Mouse (Mus musculus) midbrain, embryonic 13.5 days (tissue): ENCODE measurements around the gene Hmgb1. TPM values are rescaled to one million over a fixed set of nuclear protein-coding genes. Genes with fewer than 3 reads are reported as not detected.

ENCODE experiments used
- ATAC-seq: fragments of 200-750 bp; cut with Nextera tagmentation; 2 replicates; pipeline ENCODE4 v1.8.0; 2017; ENCODE audit warnings: mild to moderate bottlenecking, moderate TSS enrichment, moderate library complexity
- H3K27ac ChIP-seq: fragments of 300-500 bp; sonication (generic); 2 replicates; pipeline ENCODE4 v1.5.1; 2015; ENCODE audit warnings: inconsistent platforms, mild to moderate bottlenecking, moderate library complexity
- H3K27me3 ChIP-seq: fragments of 300-500 bp; sonication (generic); 2 replicates; pipeline ENCODE4 v1.6.1; 2015; ENCODE audit warnings: mild to moderate bottlenecking, inconsistent platforms
- H3K36me3 ChIP-seq: fragments of 300-500 bp; sonication (generic); 2 replicates; pipeline ENCODE4 v1.6.1; 2015; ENCODE audit warnings: mild to moderate bottlenecking, inconsistent platforms
- H3K4me1 ChIP-seq: fragments of 300-500 bp; sonication (generic); replicated peaks from 2 replicates; pipeline ENCODE4 v1.6.1; 2015; ENCODE audit warnings: inconsistent platforms
- H3K4me2 ChIP-seq: fragments of 300-500 bp; sonication (generic); replicated peaks from 2 replicates; pipeline ENCODE4 v1.6.1; 2015; ENCODE audit warnings: moderate library complexity, mild to moderate bottlenecking, inconsistent platforms
- H3K4me3 ChIP-seq: fragments of 300-500 bp; sonication (generic); replicated peaks from 2 replicates; pipeline ENCODE4 v1.5.1; 2015; ENCODE audit warnings: mild to moderate bottlenecking, inconsistent platforms
- H3K9ac ChIP-seq: fragments of 300-500 bp; sonication (generic); replicated peaks from 2 replicates; pipeline ENCODE4 v1.6.1; 2015; ENCODE audit warnings: mild to moderate bottlenecking, inconsistent platforms
- H3K9me3 ChIP-seq: fragments of 300-500 bp; sonication (generic); 2 replicates; pipeline ENCODE4 v1.6.1; 2016; ENCODE audit warnings: mild to moderate bottlenecking, inconsistent platforms
- WGBS: fragments of 180-500 bp; shearing (Covaris S2); methylation state at CpG from one replicate; pipeline ENCODE4 v1.1.7; 2015; 5-methylcytosine and 5-hydroxymethylcytosine counted together
- polyA plus RNA-seq: library from polyadenylated mRNA; unstranded; fragments of >200 nt; fragmentation: Nextera tagmentation; extraction: Ambion mirVana; gene quantifications from 2 replicates; pipeline ENCODE4 v1.2.1, GENCODE M21; 2015

Hmgb1 gene
- polyA plus RNA-seq, 1 experiment from 2014 or later = 1,097 TPM

DNA sequence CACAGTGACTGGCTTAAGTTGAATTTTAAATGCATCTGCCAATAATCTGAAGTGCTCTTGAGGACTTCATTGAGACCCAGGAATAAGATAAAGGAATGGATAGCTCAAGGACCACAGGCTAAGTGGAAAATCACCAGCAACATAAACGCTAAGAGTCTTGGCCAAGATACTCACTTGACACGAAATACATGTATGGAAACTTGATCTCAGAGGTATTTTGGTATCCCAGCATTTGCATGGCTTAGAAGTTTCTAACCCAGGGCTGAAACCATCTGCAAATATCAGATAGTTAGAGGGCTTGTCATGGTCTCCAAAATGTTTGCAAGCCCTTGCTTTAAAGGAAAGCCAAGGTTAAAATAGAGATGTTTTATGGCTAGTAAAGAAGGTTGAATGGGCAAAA is 94.4 kb downstream of the Hmgb1 start:
- no peaks in the 10 kb centered on the region; the same call in 1 of the 2 replicates for H3K27me3 ChIP-seq
- ATAC-seq = no peak
- H3K4me1 ChIP-seq = no peaks in the 10 kb centered on the region

DNA sequence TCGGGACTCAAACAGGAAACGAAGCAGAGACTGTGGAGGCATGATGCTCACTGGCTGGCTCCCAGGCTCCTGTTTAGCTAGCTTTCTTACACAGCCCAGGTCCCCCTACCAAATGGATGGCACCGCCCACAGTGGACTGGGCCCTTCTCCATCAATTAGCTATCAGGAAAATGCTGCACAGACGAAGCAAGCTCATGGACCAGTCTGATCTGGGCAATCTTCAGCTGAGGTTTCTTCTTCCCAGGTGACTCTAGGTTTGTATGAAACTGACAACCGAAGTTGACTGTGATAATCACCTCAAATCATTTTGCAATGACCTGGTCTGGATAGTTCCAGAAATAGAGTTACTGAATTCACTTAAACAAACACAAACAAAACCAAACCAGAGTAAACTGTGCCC is 94.8 kb downstream of the Hmgb1 start:
- Histone ChIP-seq H3K36me3 (no peaks in the 10 kb centered on the region), H3K4me3 (no peak overlapping the region), H3K9me3 (no peaks in the 10 kb centered on the region), H3K27me3 (no peaks in the 10 kb centered on the region; the same call in 1 of the 2 replicates), H3K4me1 (no peaks in the 10 kb centered on the region), H3K9ac (no peak overlapping the region), H3K4me2 (no peak overlapping the region), H3K27ac (no peak overlapping the region)
- 93% methylated on average over 5 of the region's 5 CpGs for WGBS
- ATAC-seq = no peak

More for the DNA sequence above, 94.4 kb downstream of the Hmgb1 start:
- Histone ChIP-seq H3K4me3 (no peak overlapping the region), H3K4me2 (no peak overlapping the region), H3K36me3 (no peaks in the 10 kb centered on the region), H3K27ac (no peak overlapping the region), H3K9ac (no peak overlapping the region), H3K9me3 (no peaks in the 10 kb centered on the region)
- WGBS = 74% methylated on average over 2 of the region's 2 CpGs

DNA sequence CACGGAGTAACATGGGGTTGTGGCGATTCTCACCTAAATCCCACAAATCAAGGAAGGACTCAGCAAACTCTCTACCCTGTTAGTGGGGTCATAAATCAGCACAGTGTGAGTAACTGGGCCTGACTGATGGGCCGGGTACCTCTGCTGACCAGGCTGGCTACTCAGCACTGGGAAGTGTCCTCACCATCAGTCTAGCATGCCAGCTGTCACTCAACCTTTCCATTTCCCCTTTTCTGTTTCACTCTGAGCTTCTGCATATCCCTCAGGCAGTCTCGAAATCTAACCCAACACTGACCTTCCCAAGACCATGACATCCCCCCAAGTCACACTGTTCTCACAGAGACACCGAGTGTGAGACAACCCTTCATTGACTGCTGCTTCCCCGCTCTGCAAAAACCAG is 95.4 kb downstream of the Hmgb1 start:
- H3K4me3 ChIP-seq = no peak overlapping the region
- H3K4me2 ChIP-seq = no peak overlapping the region
- H3K9ac ChIP-seq = no peak overlapping the region
- H3K9me3 ChIP-seq = no peaks in the 10 kb centered on the region
- no peaks in the 10 kb centered on the region for H3K4me1 ChIP-seq
- no peak overlapping the region for H3K27ac ChIP-seq
- ATAC-seq = no peak
- H3K27me3 ChIP-seq = no peaks in the 10 kb centered on the region; the same call in 1 of the 2 replicates
- WGBS = 89% methylated on average over 6 of the region's 6 CpGs
- no peaks in the 10 kb centered on the region for H3K36me3 ChIP-seq

DNA sequence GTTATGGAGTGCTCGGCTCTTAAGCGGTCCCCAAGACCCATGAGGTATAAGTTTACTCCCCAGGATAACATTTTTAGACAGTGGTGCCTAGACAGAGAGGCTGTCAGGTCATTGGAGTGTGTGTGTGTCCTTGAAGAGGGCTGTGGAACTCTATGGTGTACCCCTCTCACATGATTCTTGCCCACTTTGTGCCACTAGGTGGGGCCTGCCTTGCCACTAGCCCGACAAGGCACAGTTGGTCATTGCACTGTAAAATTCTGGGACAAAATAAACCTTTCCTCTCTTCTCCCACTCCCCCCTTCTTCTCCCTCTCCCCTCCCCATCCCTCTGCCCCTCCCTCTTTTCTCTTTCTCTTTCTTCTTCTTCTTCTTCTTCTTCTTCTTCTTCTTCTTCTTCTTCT is 96.1 kb downstream of the Hmgb1 start:
- ATAC-seq = no peak

DNA sequence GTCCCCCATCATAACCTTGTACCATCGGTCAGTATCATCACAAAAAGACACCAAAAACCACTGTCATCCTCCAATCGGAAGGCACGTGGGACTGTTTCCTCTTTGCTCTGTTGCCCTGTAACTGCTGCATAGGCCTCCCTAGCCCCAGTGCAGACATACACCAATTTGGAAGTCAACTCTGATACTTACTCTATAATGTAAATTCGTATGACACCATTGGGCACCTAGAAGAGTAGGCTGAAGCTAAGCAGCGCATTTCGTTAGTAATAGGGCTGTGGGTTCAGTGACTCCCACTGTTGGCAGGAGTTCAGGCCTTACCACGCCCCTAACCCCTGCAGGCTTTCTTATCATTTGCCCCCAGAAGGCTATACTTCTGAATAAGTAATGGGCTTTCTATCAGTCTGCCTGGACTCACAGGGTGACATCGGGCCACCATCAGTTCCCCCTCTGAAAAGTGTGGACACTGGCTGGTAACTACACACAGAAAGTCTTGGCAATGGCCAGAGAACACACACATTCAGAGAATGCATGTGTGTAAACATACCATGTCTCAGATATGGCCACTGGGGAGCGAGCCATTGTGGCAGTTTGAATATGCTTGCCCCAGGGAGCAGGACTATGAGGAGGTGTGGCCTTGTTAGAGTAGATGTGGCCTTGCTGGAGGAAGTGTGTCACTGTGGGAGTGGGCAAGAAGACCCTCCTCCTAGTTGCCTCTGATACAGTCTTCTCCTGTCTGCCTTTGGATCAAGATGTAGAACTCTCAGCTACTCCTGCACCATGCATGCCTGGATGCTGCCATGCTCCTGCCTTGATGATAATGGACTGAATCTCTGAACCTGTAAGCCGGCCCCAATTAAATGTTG is 97.7 kb downstream of the Hmgb1 start:
- WGBS = 93% methylated on average over 10 of the region's 10 CpGs

More for the DNA sequence above, 96.1 kb downstream of the Hmgb1 start:
- Histone ChIP-seq H3K4me1 (no peaks in the 10 kb centered on the region), H3K4me2 (no peak overlapping the region), H3K9me3 (no peaks in the 10 kb centered on the region), H3K9ac (no peak overlapping the region), H3K27ac (no peak overlapping the region), H3K27me3 (no peaks in the 10 kb centered on the region), H3K4me3 (no peak overlapping the region), H3K36me3 (no peaks in the 10 kb centered on the region)
- WGBS = 80% methylated on average over 3 of the region's 3 CpGs

DNA sequence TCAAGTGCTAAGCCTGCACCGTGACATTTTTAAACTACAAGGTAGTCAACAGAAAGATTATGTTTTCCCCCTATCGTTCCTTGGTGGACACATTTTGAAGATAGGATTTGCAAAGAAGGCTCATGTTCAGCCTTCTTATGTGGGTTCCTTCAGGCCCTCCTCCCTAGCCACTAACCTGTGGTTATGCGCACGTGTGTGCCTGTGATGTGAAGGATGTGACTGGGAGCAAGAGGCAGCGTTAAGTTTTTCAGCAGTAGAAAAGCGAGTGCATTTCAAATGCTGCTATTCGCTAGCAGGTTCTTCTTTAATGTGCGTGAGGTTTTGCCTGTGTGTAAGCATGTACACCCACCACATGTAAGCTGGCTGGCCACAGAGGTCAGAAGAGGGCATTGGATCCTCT is 103.8 kb downstream of the Hmgb1 start:
- Histone ChIP-seq H3K27me3 (no peaks in the 10 kb centered on the region), H3K4me1 (no peaks in the 10 kb centered on the region; the same call in 1 of the 2 replicates), H3K9ac (no peak overlapping the region), H3K4me3 (no peak overlapping the region), H3K27ac (no peak overlapping the region), H3K36me3 (no peaks in the 10 kb centered on the region), H3K4me2 (no peak overlapping the region), H3K9me3 (no peaks in the 10 kb centered on the region)
- 94% methylated on average over 8 of the region's 8 CpGs for WGBS
- no peak for ATAC-seq

More for the DNA sequence above, 97.7 kb downstream of the Hmgb1 start:
- Histone ChIP-seq H3K4me3 (no peak overlapping the region), H3K27me3 (no peaks in the 10 kb centered on the region), H3K4me2 (no peak overlapping the region), H3K27ac (no peak overlapping the region), H3K9ac (no peak overlapping the region), H3K4me1 (no peaks in the 10 kb centered on the region), H3K36me3 (no peaks in the 10 kb centered on the region), H3K9me3 (no peaks in the 10 kb centered on the region)
- no peak for ATAC-seq

DNA sequence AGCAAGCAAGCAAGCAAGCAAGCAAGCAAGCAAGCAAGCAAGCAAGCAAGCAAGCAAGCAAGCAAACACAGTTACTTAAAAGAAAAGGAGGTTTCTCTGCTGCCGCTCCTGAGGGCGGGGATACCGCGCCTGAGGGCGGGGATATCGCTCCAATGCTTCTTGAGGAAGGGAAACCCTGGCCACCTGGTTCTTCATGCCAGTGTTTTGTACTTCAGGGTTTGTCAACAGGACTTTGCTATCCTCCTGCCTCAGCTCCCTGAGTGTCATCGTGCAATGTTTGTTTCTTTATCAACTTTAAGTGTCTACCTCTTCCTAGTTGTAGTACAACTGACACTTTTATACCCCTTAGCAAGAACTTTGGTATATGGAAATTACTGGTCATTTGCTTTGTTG is 104.5 kb downstream of the Hmgb1 start:
- no peak overlapping the region for H3K9ac ChIP-seq

DNA sequence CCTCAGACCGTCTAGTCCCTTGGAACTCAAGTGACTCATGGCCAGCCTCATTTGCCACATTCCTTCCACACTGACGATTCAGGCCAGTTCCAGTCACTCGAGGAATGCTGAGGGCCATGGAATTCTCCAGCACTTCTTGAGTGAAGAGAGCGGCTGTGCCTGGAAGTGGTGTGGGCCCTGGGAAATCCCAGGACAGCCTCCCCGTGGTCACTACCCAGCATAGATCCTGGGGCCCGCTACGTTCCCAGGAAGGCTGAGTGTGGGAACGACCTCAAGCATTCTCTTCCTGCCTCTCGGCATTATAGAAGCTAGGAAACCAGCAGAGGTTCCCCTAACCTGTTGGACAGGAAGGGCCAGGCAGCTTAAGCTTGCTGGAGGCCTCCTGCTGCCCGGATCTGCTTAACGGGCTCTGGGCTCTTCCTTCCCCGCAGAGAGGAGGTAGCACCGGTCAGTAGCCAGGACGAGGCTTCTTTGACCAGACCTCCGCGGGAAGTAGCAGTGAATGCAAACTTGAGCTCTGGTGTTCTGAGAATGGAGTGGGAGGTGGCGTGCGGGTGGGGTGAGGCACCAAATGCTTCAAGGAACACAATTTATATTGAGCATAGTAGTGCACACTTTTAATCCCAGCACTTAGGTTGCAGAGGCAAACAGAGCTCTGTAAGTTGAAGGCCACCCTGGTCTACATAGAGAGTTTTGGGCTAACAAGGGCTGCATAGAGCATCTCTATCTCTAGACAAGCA is 105.1 kb downstream of the Hmgb1 start:
- WGBS = 19% methylated on average over 18 of the region's 18 CpGs
- H3K4me2 ChIP-seq = no peak overlapping the region
- H3K4me3 ChIP-seq = no peak overlapping the region
- H3K27ac ChIP-seq = no peak overlapping the region
- H3K4me1 ChIP-seq = no peaks in the 10 kb centered on the region; the same call in 1 of the 2 replicates
- H3K9me3 ChIP-seq = peaks cover 2% of the 10 kb centered on the region; the same call in 1 of the 2 replicates
- no peaks in the 10 kb centered on the region for H3K27me3 ChIP-seq
- H3K9ac ChIP-seq = no peak overlapping the region
- H3K36me3 ChIP-seq = no peaks in the 10 kb centered on the region
- no peak for ATAC-seq

More for the DNA sequence above, 104.5 kb downstream of the Hmgb1 start:
- H3K27ac ChIP-seq = no peak overlapping the region
- H3K4me2 ChIP-seq = no peak overlapping the region
- no peak overlapping the region for H3K4me3 ChIP-seq
- no peaks in the 10 kb centered on the region for H3K36me3 ChIP-seq
- no peaks in the 10 kb centered on the region for H3K27me3 ChIP-seq
- 44% methylated on average over 7 of the region's 7 CpGs for WGBS
- H3K9me3 ChIP-seq = peaks cover 2% of the 10 kb centered on the region; the same call in 1 of the 2 replicates
- no peak for ATAC-seq
- no peaks in the 10 kb centered on the region; the same call in 1 of the 2 replicates for H3K4me1 ChIP-seq

DNA sequence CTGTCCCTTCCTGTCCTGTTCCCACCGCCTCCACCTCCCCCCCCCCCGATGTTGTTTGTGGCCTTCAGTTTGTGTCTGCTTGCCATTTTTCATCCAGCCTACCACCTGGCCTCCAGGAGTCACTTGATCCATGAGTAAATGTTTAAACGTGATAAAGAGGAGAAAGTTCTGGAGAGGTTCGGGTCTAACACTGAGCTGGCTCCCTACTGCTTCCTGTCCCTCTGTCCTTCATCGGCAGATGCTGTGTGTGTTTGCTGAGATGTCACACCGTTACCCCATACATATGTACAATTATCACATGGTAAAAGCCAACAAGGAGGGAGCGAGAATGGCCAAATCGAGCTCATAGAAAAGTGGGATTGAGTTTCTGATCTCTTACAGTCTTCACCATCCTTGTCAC is 107.2 kb downstream of the Hmgb1 start:
- ATAC-seq = no peak
- H3K27ac ChIP-seq = no peak overlapping the region
- H3K4me1 ChIP-seq = no peaks in the 10 kb centered on the region; the same call in 1 of the 2 replicates
- H3K36me3 ChIP-seq = no peaks in the 10 kb centered on the region
- no peak overlapping the region for H3K9ac ChIP-seq
- H3K9me3 ChIP-seq = peaks cover 2% of the 10 kb centered on the region; the same call in 1 of the 2 replicates
- H3K27me3 ChIP-seq = no peaks in the 10 kb centered on the region
- H3K4me3 ChIP-seq = no peak overlapping the region
- 93% methylated on average over 8 of the region's 8 CpGs for whole genome bisulfite sequencing
- H3K4me2 ChIP-seq = no peak overlapping the region

DNA sequence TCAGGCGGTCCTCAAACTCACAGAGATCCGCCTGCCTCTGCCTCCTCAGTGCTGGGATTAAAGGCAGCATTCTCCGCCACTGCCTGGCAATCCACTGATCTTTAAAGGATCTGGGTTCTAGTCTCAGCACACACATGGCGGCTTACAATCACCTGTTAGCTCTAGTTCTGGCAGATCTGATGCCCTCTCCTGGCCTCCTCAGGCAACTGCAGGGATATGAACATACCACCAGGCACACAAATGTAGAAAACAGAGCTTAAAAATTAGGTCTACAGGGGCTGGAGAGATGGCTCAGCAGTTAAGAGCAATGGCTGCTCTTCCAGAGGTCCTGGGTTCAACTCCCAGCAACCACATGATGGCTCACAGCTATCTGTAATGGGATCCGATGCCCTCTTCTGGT is 112.7 kb downstream of the Hmgb1 start:
- Histone ChIP-seq H3K9ac (no peak overlapping the region), H3K27me3 (no peaks in the 10 kb centered on the region), H3K36me3 (no peaks in the 10 kb centered on the region), H3K4me3 (no peak overlapping the region), H3K4me1 (no peaks in the 10 kb centered on the region), H3K27ac (no peak overlapping the region), H3K9me3 (peaks cover 2% of the 10 kb centered on the region; the same call in 1 of the 2 replicates), H3K4me2 (no peak overlapping the region)
- WGBS = 95% methylated on average over 5 of the region's 5 CpGs
- ATAC-seq = no peak

DNA sequence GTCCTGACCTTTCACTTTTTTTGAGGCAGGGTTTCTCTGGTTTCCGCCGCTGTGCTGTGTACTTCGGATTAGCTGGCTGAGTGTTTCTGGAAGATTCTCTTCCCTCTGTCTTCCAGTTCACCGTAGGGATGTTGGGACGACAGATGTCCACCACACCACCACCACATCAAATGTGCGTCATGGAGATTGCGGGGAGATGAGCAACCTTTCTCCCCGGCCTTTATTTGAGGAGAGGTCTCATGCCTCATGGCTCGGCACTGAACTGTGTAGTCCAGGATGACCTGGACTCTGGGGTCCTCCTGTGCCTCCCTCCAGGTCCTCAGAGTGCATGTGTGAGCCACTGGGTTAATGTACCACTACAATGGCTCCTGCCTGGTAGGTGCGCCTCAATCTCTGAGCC is 115.5 kb downstream of the Hmgb1 start:
- Histone ChIP-seq H3K9ac (no peak overlapping the region), H3K4me2 (no peak overlapping the region), H3K9me3 (no peaks in the 10 kb centered on the region), H3K4me3 (no peak overlapping the region), H3K27ac (no peak overlapping the region), H3K4me1 (no peaks in the 10 kb centered on the region), H3K27me3 (no peaks in the 10 kb centered on the region), H3K36me3 (no peaks in the 10 kb centered on the region)
- ATAC-seq = no peak
- WGBS = 97% methylated on average over 10 of the region's 10 CpGs

DNA sequence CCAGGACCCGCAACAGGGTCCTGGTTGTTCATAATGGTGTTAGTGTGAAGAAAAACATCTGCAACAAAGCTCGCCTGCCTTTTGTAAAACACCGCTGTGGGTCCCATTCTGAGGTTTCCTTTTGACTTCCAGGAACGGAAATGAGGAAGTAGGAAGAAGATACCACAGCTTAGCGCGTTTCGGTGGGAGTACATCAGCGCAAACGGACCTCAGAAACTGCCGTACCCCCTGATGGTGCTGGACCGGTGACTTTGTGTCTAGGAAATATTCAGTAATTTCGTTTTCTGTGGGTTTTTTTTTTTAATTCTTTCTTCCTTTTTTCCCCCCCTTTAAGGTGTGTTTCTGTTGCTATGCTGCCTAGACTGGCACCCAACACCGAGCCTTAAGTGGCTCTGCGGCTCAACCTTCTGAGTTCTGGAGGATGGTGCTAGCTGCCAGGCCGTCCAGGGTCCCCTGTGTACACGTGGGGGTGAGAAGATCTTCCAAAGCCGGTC is 116.0 kb downstream of the Hmgb1 start:
- H3K4me3 ChIP-seq = no peak overlapping the region
- no peak overlapping the region for H3K4me2 ChIP-seq
- no peaks in the 10 kb centered on the region for H3K27me3 ChIP-seq
- H3K4me1 ChIP-seq = no peaks in the 10 kb centered on the region
- H3K9me3 ChIP-seq = no peaks in the 10 kb centered on the region
- 90% methylated on average over 17 of the region's 17 CpGs for whole genome bisulfite sequencing
- no peak overlapping the region for H3K9ac ChIP-seq
- ATAC-seq = no peak
- no peaks in the 10 kb centered on the region for H3K36me3 ChIP-seq
- no peak overlapping the region for H3K27ac ChIP-seq
